Mouse (Mus musculus) adrenal gland, postnatal 10 days (tissue): ENCODE data around the gene Map3k9. TPM values are rescaled to one million over a fixed set of nuclear protein-coding genes. Genes with fewer than 3 reads are reported as not detected.

Experiments used
- DNase-seq: peaks from one replicate; pipeline ENCODE4 v3.0.0; 2021; ENCODE audit warnings: mixed read lengths
- total RNA-seq, 2 experiments: library from RNA; stranded (reverse); gene quantifications; 2 replicates each; pipeline ENCODE4 v1.2.3; 2021

Map3k9 gene
- total RNA-seq, 2 experiments from 2014 or later = 1.1 to 2.0 TPM

DNA sequence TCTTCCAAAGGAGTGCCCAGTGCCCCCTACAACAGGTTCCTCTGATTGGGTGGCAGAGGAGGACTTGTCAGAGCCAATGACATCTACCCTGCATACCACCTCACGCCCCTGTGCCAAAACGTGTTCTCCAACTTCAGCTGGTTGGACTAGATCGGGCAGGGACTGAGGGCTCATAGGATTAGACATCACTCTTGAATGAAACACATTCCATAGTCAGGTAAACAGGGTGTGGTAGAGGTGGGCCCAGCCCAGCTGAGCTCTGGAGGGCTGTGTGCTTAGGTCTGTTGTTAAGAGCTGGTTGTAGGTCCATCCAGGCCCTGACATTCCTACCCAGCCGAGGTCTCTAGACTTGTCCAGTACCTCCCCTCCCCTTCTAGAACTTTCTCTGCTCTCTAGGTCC, 68.4 kb downstream of the Map3k9 start:
- DNase-seq = no peak

DNA sequence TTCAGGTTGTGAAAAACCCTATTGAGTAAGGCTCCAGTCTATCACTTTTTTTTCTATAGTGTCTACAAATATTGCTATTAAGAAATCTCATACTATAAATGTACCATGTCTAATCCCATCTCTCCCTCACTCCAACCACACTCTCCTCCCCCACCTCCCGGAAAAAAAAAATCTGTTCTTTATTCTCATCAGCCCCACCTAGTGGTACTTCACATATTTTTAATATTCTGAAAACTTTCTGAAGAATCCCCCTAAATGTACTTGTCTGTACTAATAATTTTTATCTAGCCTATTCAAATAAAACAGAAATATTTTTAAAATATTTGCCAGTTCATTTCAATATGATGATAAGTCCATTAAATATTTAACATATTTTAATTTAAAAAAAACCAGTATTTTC, 78.1 kb downstream of the Map3k9 start:
- no peak for DNase-seq

DNA sequence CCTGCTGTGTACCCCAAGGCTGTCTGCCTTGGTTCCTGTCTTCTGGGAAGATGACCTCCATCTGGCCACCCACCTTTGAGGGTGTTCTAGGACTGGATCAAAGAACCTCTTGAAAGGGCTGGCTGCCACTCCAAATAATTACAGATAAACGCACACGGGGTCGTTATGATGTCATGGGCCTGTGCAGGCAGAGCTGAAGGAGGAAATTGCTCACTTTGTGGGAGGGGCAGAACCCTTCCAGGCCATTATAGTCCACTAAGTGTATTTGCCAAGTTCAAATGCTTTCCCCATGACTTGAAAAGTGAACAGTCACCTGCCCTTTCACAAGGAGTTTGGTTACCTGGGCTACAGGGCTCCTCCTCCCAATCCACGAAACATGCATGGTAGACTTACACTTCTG, 83.0 kb downstream of the Map3k9 start:
- no peak for DNase-seq

DNA sequence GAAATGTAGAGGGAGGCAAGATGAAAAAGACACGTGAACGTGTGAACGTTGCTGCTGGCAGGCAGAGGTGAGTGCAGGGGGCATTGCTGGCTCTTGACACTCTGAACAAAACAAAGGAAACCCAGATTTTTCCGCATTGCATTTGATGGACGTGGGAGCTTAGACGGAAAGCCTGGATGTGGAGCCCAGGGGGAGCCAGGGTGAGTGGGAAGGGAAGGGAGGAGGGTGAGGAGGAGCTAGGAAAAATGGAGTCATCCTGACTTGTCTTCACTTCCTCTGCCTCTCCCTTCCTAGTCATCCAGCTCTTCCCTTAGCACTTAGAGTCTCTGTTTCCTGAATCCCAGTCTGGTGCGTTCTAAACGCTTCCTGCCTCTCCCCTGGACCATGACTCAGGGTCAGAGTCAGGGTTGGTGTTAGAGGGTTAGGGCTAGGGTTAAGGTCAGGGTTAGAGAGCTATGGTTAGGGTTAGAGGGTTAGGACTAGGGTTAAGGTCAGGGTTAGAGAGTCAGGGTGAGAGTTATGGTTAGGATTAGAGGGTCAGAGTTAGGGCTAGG, 89.7 kb downstream of the Map3k9 start:
- DNase-seq = no peak

DNA sequence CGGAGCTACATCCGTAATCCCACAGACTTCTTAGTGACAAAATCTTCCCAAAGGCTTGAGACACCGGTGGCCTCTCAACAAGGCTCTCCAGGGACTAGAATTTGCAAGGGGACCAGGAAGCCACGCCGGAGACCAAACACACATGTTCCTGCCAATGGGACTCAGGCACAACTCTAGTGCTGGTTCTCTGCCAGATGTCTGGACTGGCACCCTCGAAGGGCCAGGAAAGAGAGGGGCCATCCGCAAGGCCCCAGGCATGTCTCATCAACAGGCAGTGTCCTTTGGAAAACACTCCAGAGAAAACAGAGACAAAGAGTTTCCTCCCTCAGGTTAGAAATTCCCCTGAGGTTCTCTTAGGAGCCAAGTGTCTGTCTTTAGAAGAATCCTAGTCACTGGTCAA, 90.2 kb downstream of the Map3k9 start:
- DNase-seq = no peak

DNA sequence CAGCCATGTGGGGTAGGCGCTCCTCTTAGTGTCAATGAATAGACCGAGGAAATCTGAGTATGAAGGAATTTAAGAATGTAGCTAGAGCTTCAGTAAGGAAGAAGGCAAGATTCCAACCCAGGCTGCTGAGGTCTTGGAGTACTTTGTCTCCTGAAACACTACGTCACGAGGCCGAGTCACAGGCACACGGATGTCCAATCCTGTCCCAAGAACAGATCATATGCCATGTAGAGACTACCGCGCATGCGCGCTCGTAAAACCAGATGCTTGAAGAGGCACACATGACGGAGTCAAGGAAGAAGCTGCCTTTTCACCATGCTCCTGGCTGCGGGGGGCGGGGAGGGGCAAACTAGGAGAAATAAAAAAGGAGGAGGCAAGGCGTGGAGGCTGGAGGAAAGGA, 90.9 kb downstream of the Map3k9 start:
- DNase-seq = no peak

DNA sequence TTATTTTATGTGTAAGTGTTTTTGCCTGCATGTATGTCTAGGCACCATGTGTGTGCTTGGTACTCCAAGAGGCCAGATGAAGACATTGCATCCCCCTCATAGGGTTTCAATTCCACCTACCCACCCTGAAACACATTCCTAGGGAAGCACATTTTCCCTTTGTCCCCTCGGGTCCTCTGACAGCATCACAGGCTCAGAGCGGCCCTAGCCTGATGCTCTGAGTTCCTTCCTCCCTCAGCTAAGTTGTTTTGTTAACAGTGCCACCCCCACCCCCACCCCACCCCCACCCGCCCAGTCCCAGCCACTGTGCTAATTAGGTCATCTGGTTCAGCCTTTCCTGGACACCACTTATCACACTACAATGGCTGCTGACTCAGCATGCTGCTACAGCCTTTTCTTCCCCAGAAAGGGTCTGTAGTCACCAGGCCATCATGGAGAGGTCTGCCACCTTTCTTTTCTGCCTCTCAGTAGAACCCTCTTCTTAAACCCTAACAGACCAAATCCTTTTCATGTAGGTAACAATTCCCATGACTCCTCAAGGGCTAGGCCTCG, 91.4 kb downstream of the Map3k9 start:
- no peak for DNase-seq

DNA sequence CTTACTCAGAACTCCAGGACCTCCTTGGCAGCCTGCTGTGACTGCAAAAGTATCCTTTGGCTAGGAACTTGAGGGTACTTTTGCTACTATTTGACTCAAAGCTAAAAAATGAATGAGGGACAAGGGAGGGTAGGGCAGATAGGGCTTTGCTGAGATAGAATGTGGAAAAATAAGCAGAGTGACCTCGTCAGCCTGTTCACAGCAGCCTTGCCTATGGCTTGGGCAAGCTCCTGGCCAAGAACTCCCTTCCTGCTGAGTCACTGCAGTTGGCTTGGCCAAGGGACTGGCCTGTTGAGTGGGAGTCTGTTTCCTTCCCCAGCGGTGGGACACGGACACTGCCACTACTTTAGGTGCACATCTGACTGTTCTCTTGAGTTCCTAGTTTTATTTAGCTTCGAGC, 92.4 kb downstream of the Map3k9 start:
- DNase-seq = peak; percentile 32

DNA sequence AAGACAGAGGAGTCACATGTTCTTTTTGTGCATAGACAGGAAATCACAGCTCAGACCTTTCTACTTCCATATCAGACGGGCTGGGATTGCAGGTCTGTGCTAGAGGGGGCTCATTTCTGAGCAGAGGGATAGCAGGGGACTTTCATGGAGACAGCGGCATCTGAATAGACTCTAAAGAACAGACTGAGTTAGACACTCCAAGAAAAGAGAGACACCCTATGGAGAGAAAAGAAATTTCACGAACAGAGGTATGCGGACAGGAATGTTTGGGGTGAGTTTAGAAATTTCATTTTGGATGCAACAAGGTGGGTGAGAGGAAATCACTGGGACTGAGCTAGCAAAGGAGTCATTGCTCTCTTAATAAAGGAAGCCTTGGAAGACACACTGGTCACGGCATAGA, 93.1 kb downstream of the Map3k9 start:
- no peak for DNase-seq

DNA sequence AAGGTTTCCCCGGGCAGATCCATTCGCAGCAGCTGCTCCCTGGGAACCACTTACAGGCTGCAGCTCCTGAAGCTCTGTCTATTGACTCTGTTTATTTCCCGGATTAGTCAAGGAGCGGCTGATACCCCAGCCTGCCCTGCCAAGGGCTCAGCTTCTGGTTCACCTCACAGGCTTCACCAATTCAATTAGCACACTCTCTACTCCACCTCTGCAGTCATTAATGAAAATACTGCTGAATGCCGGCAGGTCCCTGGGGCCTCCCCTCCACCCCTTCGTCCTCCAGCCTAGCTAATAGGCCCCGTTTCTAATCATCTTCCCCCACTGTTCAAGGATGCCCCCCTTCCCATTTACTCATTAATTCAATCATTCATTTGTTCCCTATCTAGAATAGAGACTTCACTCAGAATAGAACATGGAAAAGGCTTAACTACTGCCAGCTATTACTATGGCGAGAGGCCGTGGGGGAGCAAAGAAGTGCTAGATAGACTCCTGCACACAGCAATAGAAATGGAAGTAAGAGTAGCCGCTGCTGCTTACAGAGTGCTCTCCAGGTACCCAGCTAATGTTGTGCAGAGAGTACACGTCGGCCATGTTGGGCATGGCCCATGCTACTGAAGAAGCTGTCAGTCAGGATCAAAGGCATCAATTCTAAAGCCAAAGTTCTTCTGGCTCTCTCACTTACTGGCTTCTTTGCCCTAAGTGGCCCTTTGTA, 94.4 kb downstream of the Map3k9 start:
- no peak for DNase-seq

DNA sequence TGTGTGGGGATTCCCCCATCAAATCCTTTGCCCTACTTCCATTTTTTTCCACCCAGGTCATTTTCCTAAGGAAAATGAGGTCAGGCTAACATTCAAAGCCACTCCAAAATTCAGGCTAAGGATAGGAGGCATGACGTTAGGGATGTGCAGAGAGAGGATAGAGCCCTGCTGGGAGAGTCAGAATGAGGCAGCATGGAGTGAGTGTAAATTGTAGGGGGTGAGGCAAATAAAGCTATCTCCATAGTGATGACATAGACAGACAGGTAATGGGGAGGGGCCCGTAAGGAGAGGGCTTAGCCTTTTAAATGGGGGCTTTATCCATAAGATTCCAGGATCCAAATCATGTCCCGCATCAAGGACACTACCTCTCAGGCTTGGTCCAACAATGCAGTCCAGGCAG, 95.0 kb downstream of the Map3k9 start:
- no peak for DNase-seq

DNA sequence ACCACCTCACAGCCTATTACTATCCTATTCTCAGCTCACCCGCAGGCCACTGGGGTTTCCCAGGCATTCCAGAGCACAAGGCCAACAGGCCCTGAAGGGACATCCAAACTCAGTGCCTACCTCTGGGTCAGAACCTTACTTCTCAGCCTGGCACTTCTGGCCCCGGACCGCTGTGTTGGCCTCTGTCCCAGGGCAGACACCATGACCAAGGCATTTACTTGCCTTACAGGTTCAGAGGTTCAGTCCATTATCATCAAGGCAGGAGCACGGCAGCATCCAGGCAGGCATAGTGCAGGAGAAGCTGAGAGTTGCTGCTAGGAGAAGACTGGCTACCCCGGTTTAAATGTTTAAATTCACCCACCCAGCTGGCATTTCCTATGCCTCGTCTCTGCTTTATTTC, 96.9 kb downstream of the Map3k9 start:
- DNase-seq = no peak

DNA sequence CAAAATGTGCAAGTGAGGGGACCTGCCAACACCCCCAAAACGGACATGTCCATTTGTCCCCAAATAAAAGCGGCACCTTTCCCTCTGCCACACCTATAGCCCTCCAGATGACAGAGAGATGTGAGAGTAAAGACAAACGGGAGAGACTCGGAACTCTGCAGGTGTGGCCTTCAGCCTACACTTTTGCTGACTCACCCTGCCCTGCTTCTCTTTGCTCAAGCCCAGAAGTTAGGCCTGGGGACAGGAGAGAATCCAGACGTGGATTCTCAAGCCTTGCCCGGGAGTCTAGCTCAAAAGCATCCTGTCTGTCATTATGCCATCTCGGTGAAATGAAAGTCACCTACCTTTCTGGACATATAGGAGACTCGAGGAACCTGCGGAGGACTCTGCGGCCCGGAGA, 97.6 kb downstream of the Map3k9 start:
- no peak for DNase-seq

DNA sequence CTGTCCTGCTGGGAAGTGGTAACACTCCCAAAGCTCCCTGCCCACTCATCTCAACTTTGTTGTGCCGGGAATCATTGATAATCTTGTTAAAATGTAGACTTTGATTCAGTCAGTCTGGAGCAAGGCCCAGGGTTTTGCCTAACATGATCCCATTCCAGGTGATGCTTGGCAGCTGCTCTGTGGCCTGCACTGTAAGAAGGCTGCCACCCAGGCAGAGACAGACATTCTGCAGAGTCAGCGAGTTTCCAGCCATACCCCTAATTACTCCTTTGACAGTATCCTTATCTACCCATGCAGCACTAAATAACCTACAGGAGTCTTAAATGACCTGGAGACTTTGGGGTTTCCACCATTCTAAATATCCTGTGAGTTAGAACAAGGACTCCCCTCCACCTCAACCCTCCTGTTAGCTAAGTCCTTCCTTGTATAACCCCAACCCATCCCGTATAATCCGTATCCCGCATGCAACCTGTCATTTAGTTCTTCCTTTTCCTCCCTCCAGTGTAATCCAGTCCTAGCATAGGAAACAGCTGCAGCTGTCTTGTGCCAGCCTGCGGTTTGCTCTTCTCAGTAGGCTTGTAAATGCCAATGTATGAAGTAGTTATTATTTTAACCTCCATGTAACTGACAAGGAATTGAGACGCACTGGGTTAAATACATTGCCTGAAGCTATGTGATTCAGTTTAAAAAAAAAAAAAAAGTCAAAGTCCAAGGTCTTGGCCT, 101.0 kb downstream of the Map3k9 start:
- DNase-seq = no peak

DNA sequence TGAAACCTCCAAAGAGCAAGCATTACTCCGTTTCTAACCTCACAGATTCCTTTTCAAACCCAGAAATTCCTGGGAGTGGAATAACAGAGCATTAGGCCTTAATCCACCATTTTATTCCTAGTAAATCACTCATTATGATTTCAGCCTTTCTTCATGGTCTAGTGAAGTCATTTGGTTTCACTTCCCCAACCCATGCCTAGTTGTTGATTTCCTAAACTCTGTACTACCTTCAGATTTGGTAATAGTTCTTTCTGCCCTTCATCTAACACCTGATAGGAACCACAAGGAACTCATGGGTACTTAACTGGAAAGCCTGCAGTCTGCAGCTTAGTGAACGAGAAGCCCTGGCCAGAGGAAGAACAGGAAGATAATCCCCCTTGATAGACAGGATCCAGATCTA, 105.4 kb downstream of the Map3k9 start:
- DNase-seq = no peak

Other genes starting within 250 kb of the Map3k9 start
- 10 to 100 TPM; 33.6 to 36.8 TPM for gene Gm20498, start 248.3 kb downstream of the Map3k9 start, total RNA-seq
- gene Synj2bp, start 248.3 kb downstream of the Map3k9 start, total RNA-seq = 10 to 100 TPM; 32.7 to 33.4 TPM
- not detected for gene Adam21, start 212.7 kb downstream of the Map3k9 start, total RNA-seq
- 10 to 100 TPM; 25.0 to 25.9 TPM for gene Med6, start 186.2 kb downstream of the Map3k9 start, total RNA-seq
- 1 to 10 TPM; 3.6 to 6.8 TPM for gene Ttc9, start 149.9 kb downstream of the Map3k9 start, total RNA-seq
- 10 to 100 TPM; 46.5 to 52.0 TPM for gene Pcnx, start 78.8 kb upstream of the Map3k9 start, total RNA-seq